Mouse (Mus musculus) neural tube, embryonic 14.5 days (tissue): ENCODE data around the gene Depp1. TPM values are rescaled to one million over a fixed set of nuclear protein-coding genes. Genes with fewer than 3 reads are reported as not detected.
A peak's percentile ranks its signal among the peaks of the same experiment; 100 is the strongest.

Experiments used
- ATAC-seq: fragments of 200-750 bp; cut with Nextera tagmentation; 2 replicates; pipeline ENCODE4 v1.8.0; 2017; ENCODE audit warnings: low read depth, mild to moderate bottlenecking, moderate TSS enrichment, moderate library complexity
- H3K27ac ChIP-seq: fragments of 300-500 bp; sonication (generic); 2 replicates; pipeline ENCODE4 v1.5.1; 2014; ENCODE audit warnings: low read depth, mild to moderate bottlenecking, control low read depth, low read length, moderate library complexity, mixed read lengths
- H3K27me3 ChIP-seq: fragments of 300-500 bp; sonication (generic); 2 replicates; pipeline ENCODE4 v1.6.1; 2014; ENCODE audit warnings: low read length; ENCODE audit not compliant: control insufficient read depth, insufficient read depth
- H3K36me3 ChIP-seq: fragments of 300-500 bp; sonication (generic); 2 replicates; pipeline ENCODE4 v1.6.1; 2014; ENCODE audit warnings: low read length, mixed read lengths; ENCODE audit not compliant: control insufficient read depth, insufficient read depth
- H3K4me1 ChIP-seq: fragments of 300-500 bp; sonication (generic); 2 replicates; pipeline ENCODE4 v1.6.1; 2014; ENCODE audit warnings: low read length; ENCODE audit not compliant: control insufficient read depth, insufficient read depth
- H3K4me2 ChIP-seq: fragments of 300-500 bp; sonication (generic); 2 replicates; pipeline ENCODE4 v1.6.1; 2014; ENCODE audit warnings: mild to moderate bottlenecking, low read depth, low read length, control low read depth
- H3K4me3 ChIP-seq: fragments of 300-500 bp; sonication (generic); 2 replicates; pipeline ENCODE4 v1.5.1; 2014; ENCODE audit warnings: low read depth, low read length, control low read depth, mixed read lengths
- H3K9ac ChIP-seq: fragments of 300-500 bp; sonication (generic); replicated peaks from 2 replicates; pipeline ENCODE4 v1.6.1; 2014; ENCODE audit warnings: low read depth, mild to moderate bottlenecking, control low read depth, low read length, mixed read lengths
- H3K9me3 ChIP-seq: fragments of 300-500 bp; sonication (generic); 2 replicates; pipeline ENCODE4 v1.6.1; 2016; ENCODE audit warnings: low read length; ENCODE audit not compliant: control insufficient read depth
- WGBS: fragments of 180-500 bp; shearing (Covaris S2); extraction: QIAGEN DNeasy Blood & Tissue Kit; methylation state at CpG from one replicate; pipeline ENCODE4 v1.1.7; 2014; 5-methylcytosine and 5-hydroxymethylcytosine counted together
- polyA plus RNA-seq: library from polyadenylated mRNA; unstranded; fragments of >200 nt; fragmentation: Nextera tagmentation; extraction: Ambion mirVana; gene quantifications from 2 replicates; pipeline ENCODE4 v1.2.1, GENCODE M21; 2014

The Depp1 gene
- polyA plus RNA-seq, 1 experiment from 2014 or later, result 6.9 TPM

GRCm38 (mm10) chr6:116664031-116664430 lies 13.6 kb downstream of the Depp1 start:
- Histone ChIP-seq H3K4me1 (0 out of 2 replicates have a peak, but pooled peaks cover 1% of the 10 kb centered on the region), H3K27me3 (no peaks in the 10 kb centered on the region), H3K9ac (no peak overlapping the region), H3K36me3 (no peaks in the 10 kb centered on the region), H3K9me3 (no peaks in the 10 kb centered on the region), H3K27ac (no peak overlapping the region), H3K4me3 (no peak overlapping the region), H3K4me2 (no peak overlapping the region)
- WGBS, result 84% methylated on average over 6 of the region's 6 CpGs
- no peak for ATAC-seq

- no peaks in the 10 kb centered on the region for H3K9me3 ChIP-seq
- no peak overlapping the region for H3K9ac ChIP-seq
- H3K4me1 ChIP-seq, result 0 out of 2 replicates have a peak, but pooled peaks cover 3% of the 10 kb centered on the region
- no peaks in the 10 kb centered on the region for H3K36me3 ChIP-seq
- ATAC-seq, result no peak
- H3K4me3 ChIP-seq, result no peak overlapping the region
- no peaks in the 10 kb centered on the region for H3K27me3 ChIP-seq
- no peak overlapping the region for H3K4me2 ChIP-seq
- 77% methylated on average over 3 of the region's 3 CpGs for WGBS
- no peak overlapping the region for H3K27ac ChIP-seq
Measured at GRCm38 (mm10) chr6:116664830-116665229, 14.4 kb downstream of the Depp1 start.

GRCm38 (mm10) chr6:116666085-116666750 lies 15.8 kb downstream of the Depp1 start:
- Histone ChIP-seq H3K9ac (no peak overlapping the region), H3K27ac (no peak overlapping the region), H3K36me3 (no peaks in the 10 kb centered on the region), H3K9me3 (no peaks in the 10 kb centered on the region), H3K27me3 (no peaks in the 10 kb centered on the region), H3K4me2 (no peak overlapping the region), H3K4me3 (no peak overlapping the region), H3K4me1 (peaks cover 13% of the 10 kb centered on the region; the same call in 1 of the 2 replicates)
- no peak for ATAC-seq
- 67% methylated on average over 12 of the region's 12 CpGs for WGBS

GRCm38 (mm10) chr6:116666892-116667291 lies 16.5 kb downstream of the Depp1 start:
- H3K4me3 ChIP-seq, result no peak overlapping the region
- H3K4me2 ChIP-seq, result no peak overlapping the region
- peaks cover 14% of the 10 kb centered on the region; the same call in 1 of the 2 replicates for H3K4me1 ChIP-seq
- no peaks in the 10 kb centered on the region for H3K27me3 ChIP-seq
- H3K9me3 ChIP-seq, result no peaks in the 10 kb centered on the region
- no peak overlapping the region for H3K9ac ChIP-seq
- H3K27ac ChIP-seq, result no peak overlapping the region
- no peaks in the 10 kb centered on the region for H3K36me3 ChIP-seq
- WGBS, result 25% methylated on average over 3 of the region's 3 CpGs
- ATAC-seq, result no peak

GRCm38 (mm10) chr6:116667382-116667781 lies 17.0 kb downstream of the Depp1 start:
- no peak overlapping the region for H3K9ac ChIP-seq
- H3K36me3 ChIP-seq, result no peaks in the 10 kb centered on the region
- 66% methylated on average over 3 of the region's 3 CpGs for WGBS
- peaks cover 14% of the 10 kb centered on the region; the same call in 1 of the 2 replicates for H3K4me1 ChIP-seq
- no peaks in the 10 kb centered on the region for H3K27me3 ChIP-seq
- H3K4me2 ChIP-seq, result no peak overlapping the region
- no peak for ATAC-seq
- H3K27ac ChIP-seq, result no peak overlapping the region
- no peaks in the 10 kb centered on the region for H3K9me3 ChIP-seq
- H3K4me3 ChIP-seq, result no peak overlapping the region

- 30% methylated on average over 11 of the region's 11 CpGs for WGBS
- Histone ChIP-seq H3K36me3 (no peaks in the 10 kb centered on the region), H3K27ac (no peak overlapping the region), H3K4me3 (no peak overlapping the region), H3K9ac (no peak overlapping the region), H3K4me1 (peaks cover 21% of the 10 kb centered on the region; the same call in 1 of the 2 replicates), H3K4me2 (no peak overlapping the region), H3K27me3 (no peaks in the 10 kb centered on the region), H3K9me3 (no peaks in the 10 kb centered on the region)
- no peak for ATAC-seq
Measured at GRCm38 (mm10) chr6:116668682-116669470, 18.5 kb downstream of the Depp1 start.

- Histone ChIP-seq H3K9ac (no peak overlapping the region; the same call in 1 of the 2 replicates), H3K4me1 (peaks cover 21% of the 10 kb centered on the region; the same call in 1 of the 2 replicates), H3K4me2 (peak overlapping the region; percentile 26; the same call in 1 of the 2 replicates), H3K9me3 (no peaks in the 10 kb centered on the region), H3K27ac (no peak overlapping the region), H3K36me3 (no peaks in the 10 kb centered on the region), H3K4me3 (no peak overlapping the region), H3K27me3 (no peaks in the 10 kb centered on the region)
- no peak for ATAC-seq
- 15% methylated on average over 6 of the region's 6 CpGs for WGBS
Measured at GRCm38 (mm10) chr6:116670144-116670543, 19.7 kb downstream of the Depp1 start.

- peak; percentile 15; the same call in 1 of the 2 replicates for ATAC-seq
- Histone ChIP-seq H3K9me3 (no peaks in the 10 kb centered on the region), H3K4me3 (no peak overlapping the region), H3K36me3 (no peaks in the 10 kb centered on the region), H3K27me3 (no peaks in the 10 kb centered on the region), H3K4me1 (peaks cover 21% of the 10 kb centered on the region; the same call in 1 of the 2 replicates), H3K27ac (peak overlapping the region; percentile 39; the same call in 1 of the 2 replicates), H3K4me2 (peak overlapping the region; percentile 26; the same call in 1 of the 2 replicates), H3K9ac (peak overlapping the region; percentile 25; the same call in 1 of the 2 replicates)
- WGBS, result 6% methylated on average over 5 of the region's 5 CpGs
Measured at GRCm38 (mm10) chr6:116671031-116671430, 20.6 kb downstream of the Depp1 start.

- Histone ChIP-seq H3K27me3 (no peaks in the 10 kb centered on the region), H3K9ac (no peak overlapping the region), H3K4me3 (no peak overlapping the region), H3K27ac (peak overlapping the region; percentile 22; the same call in 1 of the 2 replicates), H3K9me3 (no peaks in the 10 kb centered on the region), H3K36me3 (no peaks in the 10 kb centered on the region), H3K4me2 (no peak overlapping the region; the same call in 1 of the 2 replicates), H3K4me1 (peaks cover 21% of the 10 kb centered on the region; the same call in 1 of the 2 replicates)
- WGBS, result 69% methylated on average over 4 of the region's 4 CpGs
- ATAC-seq, result no peak
Measured at GRCm38 (mm10) chr6:116671768-116672167, 21.4 kb downstream of the Depp1 start.
